Mouse (Mus musculus): ENCODE results near the gene Itgad. TPM values are rescaled to one million over a fixed set of nuclear protein-coding genes. Genes with fewer than 3 reads are reported as not detected.
"Not testable (repeated sequence)": the region's sequence is repeated elsewhere in the genome, so short reads cannot be mapped to it uniquely, and the experiment has no call there.

Gene Itgad
- polyA plus RNA-seq, 1 experiment from 2014 or later = not detected

DNA sequence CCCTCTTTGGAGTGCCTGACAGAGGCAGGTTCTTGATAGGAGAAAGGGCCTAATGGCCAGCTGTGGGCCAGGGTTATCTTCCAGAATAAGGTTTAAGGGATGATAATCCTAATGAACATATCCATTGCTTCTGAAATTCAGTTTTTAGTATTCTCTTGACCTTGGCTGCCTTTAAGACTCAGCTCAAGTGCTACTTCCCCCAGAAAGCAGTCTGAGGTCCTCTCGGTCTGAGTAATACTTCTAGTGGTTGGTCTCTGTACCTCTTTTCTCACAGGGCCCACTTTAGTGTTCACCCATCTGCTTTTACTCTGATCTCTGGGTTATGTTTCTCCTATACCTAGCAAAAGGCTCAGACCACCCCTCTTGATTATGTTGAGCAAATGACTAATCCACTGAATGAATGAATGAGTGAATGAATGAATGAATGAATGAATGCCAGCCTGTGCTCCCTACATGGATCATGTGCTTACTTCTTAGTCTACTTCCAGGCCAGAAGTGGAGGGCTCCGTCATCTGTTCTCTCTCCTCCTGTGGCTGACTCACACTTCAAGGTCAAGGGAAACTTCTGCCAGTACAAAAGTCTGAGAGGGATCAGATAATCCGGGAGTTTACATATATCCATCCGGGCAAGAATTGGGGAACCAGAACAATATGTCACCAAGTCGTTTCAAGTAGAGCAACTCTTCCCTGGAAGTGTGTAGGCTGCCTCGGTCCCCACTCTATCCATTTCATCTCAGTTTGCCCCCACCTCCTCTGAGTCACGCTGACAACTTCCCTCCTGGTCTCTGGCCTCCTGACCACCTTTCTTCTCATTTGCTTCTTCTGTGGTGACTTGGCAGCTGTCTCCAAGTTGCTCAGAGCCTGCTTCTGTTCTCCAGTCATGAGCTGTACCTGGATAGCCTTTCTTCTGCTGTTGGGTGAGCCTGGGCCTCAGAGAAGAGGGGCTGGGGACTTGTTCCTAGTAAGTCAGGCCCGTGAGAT, 25.1 kb upstream of the Itgad start, which contains the start of gene Itgax:
Itgax (plus strand) TSS at position 807 of the 980 bp plus-strand sequence.
- Histone ChIP-seq H3K9me3 (ENCODE audit: control insufficient read depth, low read length) (no peaks in the 10 kb centered on the region), H3K27me3 (ENCODE audit: control insufficient read depth, insufficient read depth, low read length) (no peaks in the 10 kb centered on the region), H3K4me3 (ENCODE audit: low read depth, low read length) (no peak within 1 kb of the TSS), H3K4me2 (ENCODE audit: low read depth, low read length) (no peak within 1 kb of the TSS), H3K4me1 (ENCODE audit: control insufficient read depth, insufficient read depth, low read length) (no peaks in the 10 kb centered on the region), H3K9ac (replicated peaks; ENCODE audit: low read depth, low read length) (no peak within 1 kb of the TSS), H3K36me3 (ENCODE audit: control insufficient read depth, insufficient read depth, low read length) (no peaks in the 10 kb centered on the region), H3K27ac (ENCODE audit: low read depth, low read length) (no peak within 1 kb of the TSS)
- no peak for ATAC-seq (ENCODE audit: low read depth)
- WGBS = 85% methylated on average over 8 of the region's 8 CpGs

DNA sequence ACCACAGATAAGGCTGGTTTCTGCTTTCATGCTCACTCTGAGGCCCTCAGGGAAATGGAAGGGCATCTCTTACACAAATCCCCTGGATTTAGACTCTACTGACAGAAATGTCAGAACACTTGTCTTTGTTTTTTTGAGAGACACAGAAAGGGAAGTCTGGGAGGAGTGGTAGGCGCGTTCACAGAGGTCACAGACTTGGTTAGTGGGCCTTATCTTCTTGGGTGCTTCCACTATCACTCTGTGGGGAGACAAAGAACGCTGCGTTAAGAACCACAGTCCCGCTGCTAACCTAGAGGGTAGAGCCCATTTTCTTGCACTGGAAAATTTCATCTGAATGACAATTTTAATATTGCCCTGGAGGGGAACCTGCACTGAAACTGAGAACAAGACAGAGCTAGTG, 22.0 kb upstream of the Itgad start:
- H3K4me2 ChIP-seq (ENCODE audit: low read depth, low read length) = no peak overlapping the region
- no peaks in the 10 kb centered on the region for H3K9me3 ChIP-seq (ENCODE audit: control insufficient read depth, low read length)
- WGBS = 92% methylated on average over 5 of the region's 5 CpGs
- H3K27ac ChIP-seq (ENCODE audit: low read depth, low read length) = no peak overlapping the region
- H3K4me1 ChIP-seq (ENCODE audit: control insufficient read depth, insufficient read depth, low read length) = no peaks in the 10 kb centered on the region
- no peak overlapping the region for H3K4me3 ChIP-seq (ENCODE audit: low read depth, low read length)
- ATAC-seq (ENCODE audit: low read depth) = no peak
- H3K9ac ChIP-seq (replicated peaks; ENCODE audit: low read depth, low read length) = no peak overlapping the region
- H3K27me3 ChIP-seq (ENCODE audit: control insufficient read depth, insufficient read depth, low read length) = no peaks in the 10 kb centered on the region
- H3K36me3 ChIP-seq (ENCODE audit: control insufficient read depth, insufficient read depth, low read length) = no peaks in the 10 kb centered on the region

DNA sequence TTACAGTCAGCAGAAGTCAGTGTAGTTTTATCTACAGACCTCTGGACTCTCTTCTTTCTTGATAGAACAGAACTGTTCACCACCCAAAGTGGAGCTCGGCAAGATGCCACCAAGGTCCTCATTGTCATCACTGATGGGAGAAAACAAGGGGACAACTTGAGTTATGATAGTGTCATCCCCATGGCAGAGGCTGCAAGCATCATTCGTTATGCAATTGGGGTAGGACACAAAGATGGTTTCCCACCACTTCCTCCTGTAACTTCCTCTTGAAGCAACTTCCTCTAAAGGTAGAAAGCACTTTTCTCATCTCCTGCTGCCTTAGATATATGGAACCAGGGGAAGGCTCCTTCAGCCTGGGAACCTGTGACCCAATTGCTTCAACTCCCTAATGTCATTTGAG, 20.6 kb upstream of the Itgad start:
- Histone ChIP-seq H3K4me3 (ENCODE audit: low read depth, low read length) (no peak overlapping the region), H3K4me2 (ENCODE audit: low read depth, low read length) (no peak overlapping the region), H3K27me3 (ENCODE audit: control insufficient read depth, insufficient read depth, low read length) (no peaks in the 10 kb centered on the region), H3K36me3 (ENCODE audit: control insufficient read depth, insufficient read depth, low read length) (no peaks in the 10 kb centered on the region), H3K27ac (ENCODE audit: low read depth, low read length) (no peak overlapping the region), H3K4me1 (ENCODE audit: control insufficient read depth, insufficient read depth, low read length) (no peaks in the 10 kb centered on the region), H3K9ac (replicated peaks; ENCODE audit: low read depth, low read length) (no peak overlapping the region), H3K9me3 (ENCODE audit: control insufficient read depth, low read length) (no peaks in the 10 kb centered on the region)
- ATAC-seq (ENCODE audit: low read depth) = no peak
- WGBS = 91% methylated on average over 2 of the region's 2 CpGs

DNA sequence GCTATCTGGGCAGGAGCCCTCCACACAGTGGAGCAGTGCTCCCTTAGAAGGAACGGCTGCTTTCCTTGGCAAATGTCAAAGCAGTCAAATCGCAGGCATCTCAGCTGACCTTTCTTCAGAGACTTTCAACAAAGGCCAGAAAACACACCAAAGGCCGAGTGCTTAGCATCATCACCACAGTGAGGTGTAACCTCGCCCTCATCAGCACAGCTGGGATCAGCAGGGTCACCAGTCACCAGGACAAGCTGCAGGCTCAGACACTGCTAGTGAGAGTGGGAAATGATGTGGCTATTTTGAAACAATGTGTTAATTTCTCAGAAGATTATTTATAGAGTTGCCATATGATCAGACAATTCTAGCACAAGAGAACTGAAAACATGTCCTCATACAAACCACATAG, 17.2 kb upstream of the Itgad start:
- H3K4me2 ChIP-seq (ENCODE audit: low read depth, low read length) = no peak overlapping the region
- no peak overlapping the region for H3K9ac ChIP-seq (replicated peaks; ENCODE audit: low read depth, low read length)
- 55% methylated on average over 4 of the region's 4 CpGs for WGBS
- no peaks in the 10 kb centered on the region for H3K9me3 ChIP-seq (ENCODE audit: control insufficient read depth, low read length)
- ATAC-seq (ENCODE audit: low read depth) = no peak
- H3K36me3 ChIP-seq (ENCODE audit: control insufficient read depth, insufficient read depth, low read length) = no peaks in the 10 kb centered on the region
- no peaks in the 10 kb centered on the region for H3K4me1 ChIP-seq (ENCODE audit: control insufficient read depth, insufficient read depth, low read length)
- no peaks in the 10 kb centered on the region for H3K27me3 ChIP-seq (ENCODE audit: control insufficient read depth, insufficient read depth, low read length)
- no peak overlapping the region for H3K27ac ChIP-seq (ENCODE audit: low read depth, low read length)
- H3K4me3 ChIP-seq (ENCODE audit: low read depth, low read length) = no peak overlapping the region

DNA sequence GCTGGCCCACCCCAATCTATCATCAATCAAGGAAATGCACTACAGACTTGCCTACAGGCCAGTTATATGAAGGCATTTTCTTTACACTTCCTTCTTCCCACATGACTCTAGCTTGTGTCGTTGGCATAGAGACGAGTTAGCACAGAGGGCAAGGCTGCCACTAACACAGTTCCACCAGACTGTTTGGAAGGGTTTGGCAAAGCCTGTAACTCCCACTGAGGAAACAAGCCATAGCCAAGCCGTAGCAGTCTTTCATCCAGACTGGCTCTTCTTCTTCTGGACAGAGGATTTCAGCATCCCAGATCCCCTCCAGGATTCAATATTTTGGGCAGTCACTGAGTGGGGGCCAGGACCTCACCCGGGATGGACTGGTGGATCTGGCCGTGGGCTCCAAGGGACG, 14.6 kb upstream of the Itgad start:
- Histone ChIP-seq H3K9ac (replicated peaks; ENCODE audit: low read depth, low read length) (no peak overlapping the region), H3K4me3 (ENCODE audit: low read depth, low read length) (no peak overlapping the region), H3K27ac (ENCODE audit: low read depth, low read length) (no peak overlapping the region), H3K36me3 (ENCODE audit: control insufficient read depth, insufficient read depth, low read length) (no peaks in the 10 kb centered on the region), H3K27me3 (ENCODE audit: control insufficient read depth, insufficient read depth, low read length) (no peaks in the 10 kb centered on the region), H3K4me1 (ENCODE audit: control insufficient read depth, insufficient read depth, low read length) (no peaks in the 10 kb centered on the region), H3K4me2 (ENCODE audit: low read depth, low read length) (no peak overlapping the region), H3K9me3 (ENCODE audit: control insufficient read depth, low read length) (no peaks in the 10 kb centered on the region)
- ATAC-seq (ENCODE audit: low read depth) = no peak
- 96% methylated on average over 6 of the region's 6 CpGs for WGBS

DNA sequence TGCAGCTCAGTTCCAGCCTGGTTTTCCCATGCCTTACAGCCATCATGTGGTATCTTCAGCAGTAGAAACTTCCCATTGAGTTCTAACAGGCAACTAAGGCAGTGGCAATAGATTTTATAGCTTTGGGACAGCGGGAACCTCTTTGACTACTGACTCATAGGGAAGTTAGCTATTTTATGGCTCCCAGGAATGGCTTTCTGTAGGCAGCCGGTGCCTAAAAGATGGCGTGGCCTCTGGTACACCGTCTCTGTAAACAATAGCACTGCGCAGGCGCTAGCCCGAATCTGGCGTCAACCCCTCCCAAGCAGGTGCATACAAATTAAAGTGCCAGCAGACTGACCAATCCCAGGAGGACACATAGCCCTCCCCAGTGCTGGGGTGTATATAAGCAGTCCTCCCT, 3.2 kb upstream of the Itgad start:
- Histone ChIP-seq H3K9me3 (ENCODE audit: control insufficient read depth, low read length) (no peaks in the 10 kb centered on the region), H3K27ac (ENCODE audit: low read depth, low read length) (no peak overlapping the region), H3K9ac (replicated peaks; ENCODE audit: low read depth, low read length) (no peak overlapping the region), H3K4me1 (ENCODE audit: control insufficient read depth, insufficient read depth, low read length) (no peaks in the 10 kb centered on the region), H3K36me3 (ENCODE audit: control insufficient read depth, insufficient read depth, low read length) (no peaks in the 10 kb centered on the region), H3K4me2 (ENCODE audit: low read depth, low read length) (no peak overlapping the region), H3K27me3 (ENCODE audit: control insufficient read depth, insufficient read depth, low read length) (no peaks in the 10 kb centered on the region), H3K4me3 (ENCODE audit: low read depth, low read length) (no peak overlapping the region)
- 35% methylated on average over 8 of the region's 8 CpGs for WGBS
- no peak for ATAC-seq (ENCODE audit: low read depth)

DNA sequence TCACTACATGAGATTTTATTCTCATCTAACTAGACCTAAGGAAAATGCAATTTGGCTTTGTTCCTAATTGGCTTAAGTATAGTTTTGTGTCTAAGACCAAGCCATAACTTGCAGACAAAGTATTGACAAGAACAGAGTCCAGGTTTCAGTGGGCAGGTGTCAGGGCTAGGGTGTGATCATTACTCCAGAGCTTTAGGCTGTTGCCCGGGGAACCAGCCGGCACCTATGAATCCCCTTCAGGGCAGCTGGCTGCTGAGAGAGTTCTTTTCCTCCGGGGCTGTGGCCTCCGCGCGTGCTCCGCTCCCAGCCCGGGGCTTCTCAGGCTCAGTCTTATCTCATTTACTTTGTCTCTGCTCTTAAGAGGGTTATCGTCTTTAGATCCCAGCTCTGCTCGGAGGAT, 748 bp downstream of the Itgad start:
- no peak for ATAC-seq (ENCODE audit: low read depth)
- Histone ChIP-seq H3K9ac (replicated peaks; ENCODE audit: low read depth, low read length) (no peak overlapping the region), H3K4me1 (ENCODE audit: control insufficient read depth, insufficient read depth, low read length) (no peaks in the 10 kb centered on the region), H3K4me2 (ENCODE audit: low read depth, low read length) (no peak overlapping the region), H3K36me3 (ENCODE audit: control insufficient read depth, insufficient read depth, low read length) (no peaks in the 10 kb centered on the region), H3K4me3 (ENCODE audit: low read depth, low read length) (no peak overlapping the region), H3K27ac (ENCODE audit: low read depth, low read length) (no peak overlapping the region), H3K9me3 (ENCODE audit: control insufficient read depth, low read length) (no peaks in the 10 kb centered on the region), H3K27me3 (ENCODE audit: control insufficient read depth, insufficient read depth, low read length) (no peaks in the 10 kb centered on the region)
- WGBS = 80% methylated on average over 10 of the region's 10 CpGs

DNA sequence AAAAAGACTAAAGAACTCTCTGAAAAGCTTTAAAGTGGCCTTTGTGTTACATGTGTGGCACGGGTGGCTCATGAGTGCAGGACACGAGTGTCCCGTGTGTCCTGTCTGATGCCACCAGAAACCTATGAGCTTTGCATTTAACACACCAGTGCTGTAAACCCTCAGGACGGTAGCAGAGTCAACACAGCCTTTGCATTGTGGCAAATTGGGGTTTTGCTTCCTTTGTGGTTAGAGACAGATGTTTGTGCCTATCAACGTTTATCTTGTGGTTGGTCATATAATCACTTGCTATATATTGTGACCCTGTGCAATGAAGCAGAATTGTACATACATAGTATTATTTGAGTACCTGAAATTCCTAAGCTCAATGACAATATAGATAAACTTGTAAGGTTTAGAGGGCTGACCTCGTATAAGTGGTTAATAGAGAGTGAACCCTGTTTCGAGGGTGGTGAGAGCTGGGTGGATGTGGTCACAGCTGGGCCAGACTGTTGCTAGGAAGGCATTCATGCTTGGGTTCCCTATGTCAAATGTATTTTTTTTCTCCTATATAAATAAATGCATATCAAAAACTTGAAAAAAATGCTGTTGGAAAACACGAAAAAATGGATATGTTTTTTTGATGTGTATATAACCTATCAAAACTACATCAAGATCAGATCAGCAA, 4.6 kb downstream of the Itgad start:
- H3K9me3 ChIP-seq (ENCODE audit: control insufficient read depth, low read length); H3K27ac ChIP-seq (ENCODE audit: low read depth, low read length); ATAC-seq (ENCODE audit: low read depth); H3K9ac ChIP-seq (replicated peaks; ENCODE audit: low read depth, low read length); H3K36me3 ChIP-seq (ENCODE audit: control insufficient read depth, insufficient read depth, low read length); H3K27me3 ChIP-seq (ENCODE audit: control insufficient read depth, insufficient read depth, low read length); H3K4me2 ChIP-seq (ENCODE audit: low read depth, low read length); H3K4me3 ChIP-seq (ENCODE audit: low read depth, low read length); H3K4me1 ChIP-seq (ENCODE audit: control insufficient read depth, insufficient read depth, low read length): not testable (repeated sequence)
- WGBS = 76% methylated on average over 8 of the region's 8 CpGs

DNA sequence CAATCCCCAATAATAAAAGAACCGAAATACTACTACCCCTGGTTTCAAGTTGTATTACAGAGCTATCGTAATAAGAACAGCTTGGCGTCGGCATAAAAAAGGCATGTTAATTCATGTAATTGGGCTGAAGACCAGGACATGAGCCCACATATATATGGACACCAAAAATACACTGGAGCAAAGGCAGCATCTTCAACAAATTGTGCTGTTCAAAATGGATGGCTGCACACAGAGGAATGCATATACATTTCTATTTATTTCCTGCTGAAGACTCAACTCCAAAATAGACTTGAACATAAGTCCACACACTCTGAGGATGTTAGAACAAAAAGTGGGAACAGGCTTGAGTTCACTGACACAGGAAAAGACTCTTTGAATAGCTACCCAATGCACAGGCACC, 9.8 kb downstream of the Itgad start:
- Histone ChIP-seq H3K4me1 (ENCODE audit: control insufficient read depth, insufficient read depth, low read length) (no peaks in the 10 kb centered on the region), H3K4me2 (ENCODE audit: low read depth, low read length) (no peak overlapping the region), H3K4me3 (ENCODE audit: low read depth, low read length) (no peak overlapping the region), H3K27me3 (ENCODE audit: control insufficient read depth, insufficient read depth, low read length) (no peaks in the 10 kb centered on the region), H3K9ac (replicated peaks; ENCODE audit: low read depth, low read length) (no peak overlapping the region), H3K27ac (ENCODE audit: low read depth, low read length) (no peak overlapping the region), H3K36me3 (ENCODE audit: control insufficient read depth, insufficient read depth, low read length) (no peaks in the 10 kb centered on the region), H3K9me3 (ENCODE audit: control insufficient read depth, low read length) (no peaks in the 10 kb centered on the region)
- ATAC-seq (ENCODE audit: low read depth) = no peak
- WGBS = 97% methylated on average over 4 of the region's 4 CpGs

All from neural tube, embryonic 14.5 days (tissue).